Mouse (Mus musculus): Measurements from ENCODE around the gene Barhl1. TPM values are rescaled to one million over a fixed set of nuclear protein-coding genes. Genes with fewer than 3 reads are reported as not detected.

Barhl1 gene
- polyA plus RNA-seq, 1 experiment from 2014 or later = not detected

- Histone ChIP-seq H3K27me3 (replicated peaks; ENCODE audit: control insufficient read depth, insufficient read depth, low read length) (no peaks in the 10 kb centered on the region), H3K4me2 (ENCODE audit: low read depth, low read length) (no peak overlapping the region), H3K9ac (ENCODE audit: low read depth, low read length) (no peak overlapping the region), H3K4me3 (ENCODE audit: low read length) (no peak overlapping the region), H3K27ac (ENCODE audit: low read length) (no peak overlapping the region), H3K9me3 (ENCODE audit: control insufficient read depth, low read length) (no peaks in the 10 kb centered on the region), H3K4me1 (ENCODE audit: control insufficient read depth, insufficient read depth, low read length) (no peaks in the 10 kb centered on the region), H3K36me3 (ENCODE audit: control insufficient read depth, insufficient read depth, low read length) (no peaks in the 10 kb centered on the region)
- 46% methylated on average over 30 of the region's 30 CpGs for WGBS
- ATAC-seq = no peak
Measured at GRCm38 (mm10) chr2:28943666-28944516, 27.4 kb upstream of the Barhl1 start.

- no peak for ATAC-seq
- Histone ChIP-seq H3K36me3 (ENCODE audit: control insufficient read depth, insufficient read depth, low read length) (no peaks in the 10 kb centered on the region), H3K9me3 (ENCODE audit: control insufficient read depth, low read length) (no peaks in the 10 kb centered on the region), H3K27me3 (replicated peaks; ENCODE audit: control insufficient read depth, insufficient read depth, low read length) (no peaks in the 10 kb centered on the region), H3K4me1 (ENCODE audit: control insufficient read depth, insufficient read depth, low read length) (no peaks in the 10 kb centered on the region), H3K4me2 (ENCODE audit: low read depth, low read length) (no peak overlapping the region), H3K27ac (ENCODE audit: low read length) (no peak overlapping the region), H3K9ac (ENCODE audit: low read depth, low read length) (no peak overlapping the region), H3K4me3 (ENCODE audit: low read length) (no peak overlapping the region)
- WGBS = 75% methylated on average over 7 of the region's 7 CpGs
Measured at GRCm38 (mm10) chr2:28938997-28939396, 22.5 kb upstream of the Barhl1 start.

- Histone ChIP-seq H3K27me3 (replicated peaks; ENCODE audit: control insufficient read depth, insufficient read depth, low read length) (no peaks in the 10 kb centered on the region), H3K4me3 (ENCODE audit: low read length) (no peak overlapping the region), H3K36me3 (ENCODE audit: control insufficient read depth, insufficient read depth, low read length) (no peaks in the 10 kb centered on the region), H3K4me1 (ENCODE audit: control insufficient read depth, insufficient read depth, low read length) (no peaks in the 10 kb centered on the region), H3K27ac (ENCODE audit: low read length) (no peak overlapping the region), H3K9ac (ENCODE audit: low read depth, low read length) (no peak overlapping the region), H3K9me3 (ENCODE audit: control insufficient read depth, low read length) (no peaks in the 10 kb centered on the region), H3K4me2 (ENCODE audit: low read depth, low read length) (no peak overlapping the region)
- no peak for ATAC-seq
- WGBS = 89% methylated on average over 3 of the region's 3 CpGs
Measured at GRCm38 (mm10) chr2:28930571-28930970, 14.1 kb upstream of the Barhl1 start.

- peaks cover 32% of the 10 kb centered on the region for H3K27me3 ChIP-seq (replicated peaks; ENCODE audit: control insufficient read depth, insufficient read depth, low read length)
- ATAC-seq = peak; percentile 48; the same call in 1 of the 2 replicates
- H3K4me1 ChIP-seq (ENCODE audit: control insufficient read depth, insufficient read depth, low read length) = no peaks in the 10 kb centered on the region
Measured at GRCm38 (mm10) chr2:28923912-28924311, 7.4 kb upstream of the Barhl1 start.

GRCm38 (mm10) chr2:28919001-28919400 is 2.5 kb upstream of the Barhl1 start:
- no peaks in the 10 kb centered on the region for H3K9me3 ChIP-seq (ENCODE audit: control insufficient read depth, low read length)
- H3K4me1 ChIP-seq (ENCODE audit: control insufficient read depth, insufficient read depth, low read length) = peaks cover 4% of the 10 kb centered on the region; the same call in 1 of the 2 replicates
- H3K27me3 ChIP-seq (replicated peaks; ENCODE audit: control insufficient read depth, insufficient read depth, low read length) = peaks cover 69% of the 10 kb centered on the region
- H3K27ac ChIP-seq (ENCODE audit: low read length) = no peak overlapping the region
- H3K9ac ChIP-seq (ENCODE audit: low read depth, low read length) = no peak overlapping the region
- ATAC-seq = no peak
- no peak overlapping the region for H3K4me3 ChIP-seq (ENCODE audit: low read length)
- 1% methylated on average over 4 of the region's 4 CpGs for WGBS
- H3K36me3 ChIP-seq (ENCODE audit: control insufficient read depth, insufficient read depth, low read length) = no peaks in the 10 kb centered on the region
- no peak overlapping the region for H3K4me2 ChIP-seq (ENCODE audit: low read depth, low read length)

More at GRCm38 (mm10) chr2:28923912-28924311, 7.4 kb upstream of the Barhl1 start:
- H3K4me3 ChIP-seq (ENCODE audit: low read length) = no peak overlapping the region
- H3K9ac ChIP-seq (ENCODE audit: low read depth, low read length) = no peak overlapping the region
- no peak overlapping the region for H3K27ac ChIP-seq (ENCODE audit: low read length)
- H3K36me3 ChIP-seq (ENCODE audit: control insufficient read depth, insufficient read depth, low read length) = no peaks in the 10 kb centered on the region
- no peak overlapping the region for H3K4me2 ChIP-seq (ENCODE audit: low read depth, low read length)
- H3K9me3 ChIP-seq (ENCODE audit: control insufficient read depth, low read length) = no peaks in the 10 kb centered on the region
- WGBS = 1% methylated on average over 4 of the region's 4 CpGs

- H3K27ac ChIP-seq (ENCODE audit: low read length) = no peak overlapping the region
- peaks cover 68% of the 10 kb centered on the region for H3K27me3 ChIP-seq (replicated peaks; ENCODE audit: control insufficient read depth, insufficient read depth, low read length)
- peak overlapping the region; percentile 16; the same call in 1 of the 2 replicates for H3K4me3 ChIP-seq (ENCODE audit: low read length)
- no peaks in the 10 kb centered on the region for H3K36me3 ChIP-seq (ENCODE audit: control insufficient read depth, insufficient read depth, low read length)
- H3K4me1 ChIP-seq (ENCODE audit: control insufficient read depth, insufficient read depth, low read length) = peaks cover 4% of the 10 kb centered on the region; the same call in 1 of the 2 replicates
- WGBS = 1% methylated on average over 73 of the region's 73 CpGs
- H3K4me2 ChIP-seq (ENCODE audit: low read depth, low read length) = peak overlapping the region; percentile 27
- H3K9ac ChIP-seq (ENCODE audit: low read depth, low read length) = no peak overlapping the region
- no peak for ATAC-seq
- no peaks in the 10 kb centered on the region for H3K9me3 ChIP-seq (ENCODE audit: control insufficient read depth, low read length)
Measured at GRCm38 (mm10) chr2:28917518-28918361, 1.3 kb upstream of the Barhl1 start.

- no peak overlapping the region for H3K9ac ChIP-seq (ENCODE audit: low read depth, low read length)
- H3K9me3 ChIP-seq (ENCODE audit: control insufficient read depth, low read length) = no peaks in the 10 kb centered on the region
- no peak for ATAC-seq
- H3K4me1 ChIP-seq (ENCODE audit: control insufficient read depth, insufficient read depth, low read length) = peaks cover 4% of the 10 kb centered on the region; the same call in 1 of the 2 replicates
- H3K27me3 ChIP-seq (replicated peaks; ENCODE audit: control insufficient read depth, insufficient read depth, low read length) = peaks cover 64% of the 10 kb centered on the region
- WGBS = 6% methylated on average over 11 of the region's 11 CpGs
- no peaks in the 10 kb centered on the region for H3K36me3 ChIP-seq (ENCODE audit: control insufficient read depth, insufficient read depth, low read length)
- no peak overlapping the region for H3K4me3 ChIP-seq (ENCODE audit: low read length)
- H3K4me2 ChIP-seq (ENCODE audit: low read depth, low read length) = no peak overlapping the region
- no peak overlapping the region for H3K27ac ChIP-seq (ENCODE audit: low read length)
Measured at GRCm38 (mm10) chr2:28917156-28917517, 669 bp upstream of the Barhl1 start.

GRCm38 (mm10) chr2:28915768-28916512 is 528 bp downstream of the Barhl1 start:
- H3K4me3 ChIP-seq (ENCODE audit: low read length) = no peak overlapping the region; the same call in 1 of the 2 replicates

More at GRCm38 (mm10) chr2:28915768-28916512, 528 bp downstream of the Barhl1 start:
- no peak overlapping the region for H3K9ac ChIP-seq (ENCODE audit: low read depth, low read length)
- peaks cover 4% of the 10 kb centered on the region; the same call in 1 of the 2 replicates for H3K4me1 ChIP-seq (ENCODE audit: control insufficient read depth, insufficient read depth, low read length)
- H3K4me2 ChIP-seq (ENCODE audit: low read depth, low read length) = no peak overlapping the region
- no peaks in the 10 kb centered on the region for H3K9me3 ChIP-seq (ENCODE audit: control insufficient read depth, low read length)
- WGBS = 2% methylated on average over 50 of the region's 50 CpGs
- peaks cover 67% of the 10 kb centered on the region for H3K27me3 ChIP-seq (replicated peaks; ENCODE audit: control insufficient read depth, insufficient read depth, low read length)
- peak; percentile 92 for ATAC-seq
- no peaks in the 10 kb centered on the region for H3K36me3 ChIP-seq (ENCODE audit: control insufficient read depth, insufficient read depth, low read length)
- no peak overlapping the region for H3K27ac ChIP-seq (ENCODE audit: low read length)
